Mouse (Mus musculus) small intestine, adult 2 months (tissue): ENCODE results near the gene Tecpr1. TPM values are rescaled to one million over a fixed set of nuclear protein-coding genes. Genes with fewer than 3 reads are reported as not detected.

Experiments used
- H3K27ac ChIP-seq: fragments of 200-500 bp; 2 replicates; pipeline ENCODE4 v1.5.1; 2012; ENCODE audit warnings: low read depth, low read length, control low read depth, inconsistent platforms; ENCODE audit not compliant: insufficient read depth
- H3K27me3 ChIP-seq: fragments of 200-500 bp; 2 replicates; pipeline ENCODE4 v1.6.1; 2012; ENCODE audit warnings: mild to moderate bottlenecking, moderate library complexity, low read length, inconsistent platforms; ENCODE audit not compliant: control insufficient read depth, insufficient read depth
- H3K36me3 ChIP-seq: fragments of 200-500 bp; 2 replicates; pipeline ENCODE4 v1.6.1; 2012; ENCODE audit warnings: mild to moderate bottlenecking, low read length, control low read depth, inconsistent platforms; ENCODE audit not compliant: control insufficient read depth, insufficient read depth
- H3K4me1 ChIP-seq: fragments of 200-500 bp; 2 replicates; pipeline ENCODE4 v1.6.1; 2012; ENCODE audit warnings: low read length, inconsistent platforms, mixed read lengths; ENCODE audit not compliant: control insufficient read depth, insufficient read depth, insufficient read length
- H3K4me3 ChIP-seq: fragments of 200-500 bp; 2 replicates; pipeline ENCODE4 v1.5.1; 2012; ENCODE audit warnings: low read depth, mild to moderate bottlenecking, control low read depth, inconsistent platforms, low read length, moderate library complexity
- CTCF ChIP-seq: fragments of 200-500 bp; IDR thresholded peaks from 2 replicates; pipeline ENCODE4 v1.5.1; 2012; ENCODE audit warnings: low read depth, mild to moderate bottlenecking, control low read depth, inconsistent platforms, low read length, moderate library complexity, mixed read lengths; ENCODE audit not compliant: insufficient replicate concordance, insufficient read length; ENCODE audit errors: extremely low read depth
- POLR2A ChIP-seq: fragments of 200-500 bp; IDR thresholded peaks from 2 replicates; pipeline ENCODE4 v1.6.1; 2012; ENCODE audit warnings: low read depth, mild to moderate bottlenecking, control low read depth, inconsistent platforms, low read length, moderate library complexity
- WGBS: fragments of 180-500 bp; shearing (Covaris S2); methylation state at CpG from one replicate; pipeline ENCODE4 v1.1.7; 2018; 5-methylcytosine and 5-hydroxymethylcytosine counted together
- polyA plus RNA-seq: library from polyadenylated mRNA; depleted of rRNA; stranded (reverse); fragments of >200 nt; gene quantifications from 2 replicates; pipeline ENCODE4 v1.2.3, GENCODE M21; 2012; rRNA removed

The Tecpr1 gene
- polyA plus RNA-seq, 1 experiment = 29.7 TPM

DNA sequence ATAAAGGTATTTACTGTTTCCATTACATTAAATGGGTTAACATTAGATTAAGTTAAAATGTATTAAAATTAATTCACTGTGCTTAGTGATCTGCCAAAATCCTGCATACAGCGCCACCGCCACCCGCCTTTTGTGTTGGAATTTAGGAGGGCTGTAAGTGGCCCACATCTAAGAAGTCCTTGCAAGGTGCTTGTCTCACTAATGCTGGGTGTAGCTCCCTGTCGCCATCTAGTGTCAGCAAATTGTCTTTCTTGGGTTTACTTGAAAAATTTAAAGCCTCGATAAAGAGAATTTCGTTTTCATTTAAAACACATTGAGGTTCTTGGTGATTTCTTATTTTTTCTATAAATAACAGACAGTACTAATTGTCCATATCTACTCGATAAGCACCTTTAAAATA is 68.9 kb downstream of the Tecpr1 start:
- WGBS = 23% methylated on average over 7 of the region's 7 CpGs
- H3K27ac ChIP-seq = no peak overlapping the region
- TF ChIP-seq CTCF = peak; percentile 38; the same call in 1 of the 2 replicates
- no peak for TF ChIP-seq POLR2A

DNA sequence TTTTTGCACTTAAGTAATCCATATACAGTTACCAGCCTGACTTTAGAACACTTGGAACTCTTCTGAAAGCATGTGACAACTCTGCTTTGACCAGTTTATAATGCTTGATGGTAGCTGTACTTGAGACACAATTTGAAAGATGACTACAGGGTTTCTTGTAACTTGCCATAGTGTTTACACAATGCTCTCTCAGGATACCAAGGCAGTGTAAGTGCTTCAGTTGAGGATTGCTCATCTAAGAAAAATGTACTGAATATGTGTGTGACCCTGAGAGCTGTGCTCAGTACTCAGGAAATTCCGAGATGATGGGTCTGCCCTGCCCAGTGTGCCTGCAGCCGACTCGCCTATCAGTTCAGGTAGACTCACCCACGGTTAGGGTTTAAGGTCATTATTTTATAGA is 72.1 kb downstream of the Tecpr1 start:
- H3K27me3 ChIP-seq = no peaks in the 10 kb centered on the region
- TF ChIP-seq POLR2A (no peak), CTCF (no peak)
- H3K36me3 ChIP-seq = peaks cover 51% of the 10 kb centered on the region
- no peak overlapping the region for H3K27ac ChIP-seq
- 65% methylated on average over 4 of the region's 4 CpGs for WGBS
- no peak overlapping the region for H3K4me3 ChIP-seq
- H3K4me1 ChIP-seq = no peaks in the 10 kb centered on the region

More for the DNA sequence above, 68.9 kb downstream of the Tecpr1 start:
- Histone ChIP-seq H3K4me1 (peaks cover 5% of the 10 kb centered on the region; the same call in 1 of the 2 replicates), H3K4me3 (no peak overlapping the region), H3K27me3 (no peaks in the 10 kb centered on the region), H3K36me3 (peaks cover 36% of the 10 kb centered on the region)

DNA sequence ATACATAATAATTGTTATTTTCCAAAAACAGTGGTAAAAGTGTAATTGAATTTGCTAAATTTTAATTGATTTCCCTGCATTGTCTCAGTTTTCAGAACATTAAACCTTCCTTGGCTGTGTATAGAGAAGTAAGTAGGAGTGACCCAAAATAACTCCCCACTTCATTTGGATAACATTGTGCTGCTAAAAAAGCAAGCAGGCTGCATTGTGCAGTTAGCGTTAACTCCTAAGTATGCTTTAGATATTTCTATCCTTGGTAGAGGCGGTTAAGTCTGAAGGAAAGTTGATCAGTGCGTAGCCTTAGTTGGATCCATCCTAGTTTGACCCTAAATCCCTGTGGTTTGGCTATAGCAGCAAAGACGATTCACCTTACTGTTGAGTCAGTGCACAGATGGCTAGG is 73.9 kb downstream of the Tecpr1 start:
- Histone ChIP-seq H3K27me3 (no peaks in the 10 kb centered on the region), H3K27ac (no peak overlapping the region), H3K4me1 (no peaks in the 10 kb centered on the region), H3K4me3 (no peak overlapping the region), H3K36me3 (peaks cover 61% of the 10 kb centered on the region)
- WGBS = 94% methylated on average over 4 of the region's 4 CpGs
- TF ChIP-seq POLR2A (no peak), CTCF (no peak)

DNA sequence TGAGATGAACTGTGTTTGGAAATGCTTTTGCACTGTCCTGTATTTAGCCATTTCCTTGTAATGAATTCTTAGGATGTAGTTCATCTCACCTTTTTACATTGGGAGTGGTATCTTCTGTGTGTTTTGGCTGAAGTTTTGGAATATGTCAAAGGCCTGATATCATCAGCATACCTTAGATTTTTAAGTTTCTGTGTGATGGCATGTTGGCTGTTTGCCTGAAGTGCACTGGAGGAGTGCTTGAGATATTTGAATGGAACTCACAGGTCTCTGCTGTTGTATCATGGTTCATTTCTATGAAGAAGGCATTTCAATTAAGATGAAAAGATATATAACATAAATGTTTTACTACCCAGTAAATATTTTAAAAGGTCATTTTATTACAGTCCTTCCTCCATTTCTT is 76.5 kb downstream of the Tecpr1 start:
- Histone ChIP-seq H3K4me3 (no peak overlapping the region), H3K27me3 (no peaks in the 10 kb centered on the region), H3K4me1 (no peaks in the 10 kb centered on the region), H3K36me3 (peaks cover 67% of the 10 kb centered on the region), H3K27ac (no peak overlapping the region)
- no peak for TF ChIP-seq CTCF
- TF ChIP-seq POLR2A = no peak

Other genes with a start within 250 kb of the Tecpr1 start
- gene Ccz1, start 208.7 kb downstream of the Tecpr1 start, polyA plus RNA-seq = 1.7 and 4.0 TPM in 2 replicates
- gene Ocm, start 196.9 kb downstream of the Tecpr1 start, polyA plus RNA-seq = 1.0 and 10.3 TPM in 2 replicates
- 17.7 and 33.7 TPM in 2 replicates for gene Lmtk2, start 123.2 kb downstream of the Tecpr1 start, polyA plus RNA-seq
- 10.9 and 21.3 TPM in 2 replicates for gene Bhlha15, start 33.3 kb downstream of the Tecpr1 start, polyA plus RNA-seq
- 60.1 and 154 TPM in 2 replicates for gene Bri3, start 20.8 kb upstream of the Tecpr1 start, polyA plus RNA-seq
- gene Baiap2l1, start 134.5 kb upstream of the Tecpr1 start, polyA plus RNA-seq = 31.3 and 49.1 TPM in 2 replicates